Mouse (Mus musculus): ENCODE measurements around the gene Krt13.

GRCm38 (mm10) chr11:100148615-100149330, 27.4 kb upstream of the Krt13 start, which contains the start of gene Krt19:
- TF ChIP-seq GATA1 (IDR thresholded peaks at IDR 0.05; ENCODE audit: borderline replicate concordance, low read length) (no peak), FLI1 (IDR thresholded peaks at IDR 0.05; ENCODE audit: low read length) (no peak)
